Mouse (Mus musculus) gastrocnemius, postnatal 10 days (tissue): ENCODE measurements around the gene Fmnl3. TPM values are rescaled to one million over a fixed set of nuclear protein-coding genes. Genes with fewer than 3 reads are reported as not detected.

Experiments used
- DNase-seq: peaks from one replicate; pipeline ENCODE4 v3.0.0; 2021; ENCODE audit warnings: mixed read lengths
- long read RNA-seq, 2 experiments: library from polyadenylated mRNA; stranded (forward); transcript quantifications; one replicate each; pipeline ENCODE4 v2.0.0; 2021
- total RNA-seq, 2 experiments: library from RNA; stranded (reverse); gene quantifications; 2 replicates each; pipeline ENCODE4 v1.2.3; 2021

Gene Fmnl3
- total RNA-seq: 10 to 100 TPM; 17.6 to 26.2 TPM
- long read RNA-seq, experiment 1, full-length matches to known transcripts: 22 of 40 reads
- long read RNA-seq, experiment 1, partial matches to known transcripts: 9 of 40 reads
- long read RNA-seq, experiment 1, other reads (novel, unspliced or antisense): 9 of 40 reads
- long read RNA-seq, experiment 2, full-length matches to known transcripts: 16 of 26 reads
- long read RNA-seq, experiment 2, partial matches to known transcripts: 7 of 26 reads
- long read RNA-seq, experiment 2, other reads (novel, unspliced or antisense): 3 of 26 reads

GRCm38 (mm10) chr15:99370259-99370691, at the start of gene Fmnl3:
Gene Fmnl3 (minus strand): TSS chr15:99370482.
- DNase-seq: peak; percentile 100

- DNase-seq: no peak
Observed at GRCm38 (mm10) chr15:99417692-99418271, 47.5 kb upstream of the Fmnl3 start.

GRCm38 (mm10) chr15:99416957-99417356, 46.7 kb upstream of the Fmnl3 start:
- DNase-seq: no peak

- DNase-seq: peak; percentile 83
Observed at GRCm38 (mm10) chr15:99416348-99416882, 46.1 kb upstream of the Fmnl3 start.

- peak; percentile 68 for DNase-seq
Observed at GRCm38 (mm10) chr15:99415793-99416192, 45.5 kb upstream of the Fmnl3 start.

GRCm38 (mm10) chr15:99411747-99412146, 41.5 kb upstream of the Fmnl3 start:
- no peak for DNase-seq

GRCm38 (mm10) chr15:99408845-99409244, 38.6 kb upstream of the Fmnl3 start:
- peak; percentile 6 for DNase-seq

GRCm38 (mm10) chr15:99406986-99407570, 36.8 kb upstream of the Fmnl3 start:
- no peak for DNase-seq

- no peak for DNase-seq
Observed at GRCm38 (mm10) chr15:99405150-99405549, 34.9 kb upstream of the Fmnl3 start.

- no peak for DNase-seq
Observed at GRCm38 (mm10) chr15:99403159-99403889, 33.0 kb upstream of the Fmnl3 start.

- DNase-seq: no peak
Observed at GRCm38 (mm10) chr15:99400602-99401001, 30.3 kb upstream of the Fmnl3 start.

GRCm38 (mm10) chr15:99399503-99400245, 29.4 kb upstream of the Fmnl3 start:
- DNase-seq: peak; percentile 16

GRCm38 (mm10) chr15:99397622-99398021, 27.3 kb upstream of the Fmnl3 start:
- no peak for DNase-seq

- DNase-seq: no peak
Observed at GRCm38 (mm10) chr15:99396875-99397274, 26.6 kb upstream of the Fmnl3 start.

- no peak for DNase-seq
Observed at GRCm38 (mm10) chr15:99396462-99396861, 26.2 kb upstream of the Fmnl3 start.

- no peak for DNase-seq
Observed at GRCm38 (mm10) chr15:99393386-99394252, 23.3 kb upstream of the Fmnl3 start.

GRCm38 (mm10) chr15:99392486-99393385, 22.5 kb upstream of the Fmnl3 start, which contains the start of gene Tmbim6:
Gene Tmbim6 (plus strand): TSS chr15:99392882.
- DNase-seq: peak; percentile 97

- no peak for DNase-seq
Observed at GRCm38 (mm10) chr15:99391975-99392374, 21.7 kb upstream of the Fmnl3 start.
